Mouse (Mus musculus) left cerebral cortex, adult 9 months (tissue): ENCODE measurements around the gene Wdr27.
A peak's percentile ranks its signal among the peaks of the same experiment; 100 is the strongest.
"Not testable (repeated sequence)": the region's sequence is repeated elsewhere in the genome, so short reads cannot be mapped to it uniquely, and the experiment has no call there.

ENCODE experiments used
- DNase-seq, 2 experiments: peaks; one replicate each; pipeline ENCODE4 v3.0.0; 2022; ENCODE audit warnings: low spot score in 2 of 2

Wdr27 gene

DNA sequence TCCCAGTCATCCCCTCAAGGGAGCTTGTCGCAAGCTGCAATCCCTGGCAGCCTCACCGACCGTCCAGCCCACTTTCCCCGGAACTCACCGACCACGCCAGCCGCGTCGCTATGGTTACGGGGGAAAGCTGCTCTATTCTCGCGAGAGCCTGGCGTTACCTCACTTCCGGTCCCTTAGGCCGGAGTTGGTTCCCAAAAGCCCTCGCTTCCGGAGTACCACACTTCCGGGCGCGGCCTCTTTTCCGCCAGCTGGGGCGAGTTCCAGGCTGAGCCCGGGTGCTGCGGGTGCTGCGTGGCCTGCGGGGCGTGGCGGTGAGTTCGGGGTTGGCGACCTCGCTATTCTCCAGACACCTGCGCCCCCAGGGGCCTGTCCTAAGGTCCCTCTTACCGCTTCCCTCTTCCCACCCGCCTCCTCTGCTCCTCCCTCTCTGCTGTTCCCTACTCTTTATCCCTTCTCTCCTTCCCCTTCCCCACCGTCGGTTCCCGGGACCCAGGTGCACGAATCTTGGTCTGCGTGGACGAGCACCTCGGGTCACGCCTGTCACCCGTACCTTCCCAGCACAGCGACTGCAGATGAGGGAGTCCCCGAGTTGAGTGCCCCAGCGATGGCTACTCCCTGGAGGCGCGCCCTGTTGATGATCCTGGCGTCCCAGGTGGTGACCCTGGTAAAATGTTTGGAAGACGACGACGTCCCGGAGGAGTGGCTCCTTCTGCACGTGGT, at the start of gene Wdr27, which contains the start of gene 1600012H06Rik:
Gene Wdr27 (minus strand): TSS at position 150 of the 720 bp plus-strand sequence.
Gene 1600012H06Rik (plus strand): TSS at position 176 of the 720 bp plus-strand sequence.
- DNase-seq = peak; percentile 94 to 98

DNA sequence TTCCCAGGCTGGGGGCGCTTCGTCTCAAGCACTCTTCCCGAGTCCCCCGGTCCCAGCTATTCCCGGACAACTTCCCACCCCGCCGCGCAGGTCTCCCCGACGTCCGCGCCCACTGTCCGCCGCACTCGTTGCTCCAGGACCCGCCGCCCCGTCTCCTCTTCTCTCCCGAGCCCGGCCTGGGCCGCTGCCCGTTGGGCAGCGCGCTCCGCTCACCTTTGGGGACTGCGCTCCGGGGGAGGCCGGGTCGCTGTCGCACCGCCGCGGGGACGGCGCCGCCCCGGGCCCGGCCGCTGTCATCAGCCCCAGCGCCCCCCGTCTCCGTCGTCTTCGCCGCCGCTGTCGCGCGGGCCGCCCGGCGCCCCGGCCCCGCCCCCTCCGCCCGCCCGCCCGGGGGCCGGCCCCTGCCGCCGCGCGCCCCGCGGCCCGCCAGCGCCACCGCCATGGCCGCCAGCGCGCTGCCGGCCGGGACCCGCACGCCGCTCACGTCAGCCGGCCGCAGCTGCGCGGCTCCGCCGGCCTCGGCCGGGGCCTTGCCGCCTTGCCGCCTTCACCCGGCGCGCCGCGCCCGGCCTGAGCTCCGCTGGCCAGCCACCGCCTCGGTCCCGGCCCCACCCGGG, 49.7 kb upstream of the Wdr27 start:
- DNase-seq = not testable (repeated sequence)

DNA sequence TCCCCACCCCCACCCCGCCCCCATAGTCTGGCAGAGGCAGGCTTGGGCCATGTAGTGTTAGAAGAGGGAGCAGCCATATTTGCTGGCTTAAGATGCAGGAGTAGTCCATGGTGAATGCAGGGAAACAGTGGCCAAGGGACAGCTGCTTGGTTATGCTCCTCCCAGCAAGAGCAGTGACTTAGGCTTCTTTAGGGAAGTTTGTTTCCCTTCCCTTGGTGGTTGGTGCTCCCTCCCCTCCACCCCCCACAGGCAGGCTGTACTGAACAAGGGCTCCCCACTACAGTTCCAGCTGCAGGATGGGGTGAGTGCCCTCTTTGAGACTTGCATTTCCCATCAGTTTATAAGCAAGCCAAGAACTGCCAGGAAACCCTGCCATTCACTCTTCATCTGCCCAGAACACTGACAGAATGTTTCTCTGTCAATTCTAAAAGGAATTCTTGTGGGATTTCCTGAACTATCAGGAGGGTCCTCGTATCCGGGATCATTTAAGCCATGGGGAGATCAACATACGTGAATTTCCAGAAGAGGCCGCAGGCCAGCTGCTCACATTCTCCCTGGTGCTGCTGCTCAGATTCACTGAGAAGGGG, 47.3 kb upstream of the Wdr27 start:
- DNase-seq = peak in 1 of 2 experiments; percentile 16

DNA sequence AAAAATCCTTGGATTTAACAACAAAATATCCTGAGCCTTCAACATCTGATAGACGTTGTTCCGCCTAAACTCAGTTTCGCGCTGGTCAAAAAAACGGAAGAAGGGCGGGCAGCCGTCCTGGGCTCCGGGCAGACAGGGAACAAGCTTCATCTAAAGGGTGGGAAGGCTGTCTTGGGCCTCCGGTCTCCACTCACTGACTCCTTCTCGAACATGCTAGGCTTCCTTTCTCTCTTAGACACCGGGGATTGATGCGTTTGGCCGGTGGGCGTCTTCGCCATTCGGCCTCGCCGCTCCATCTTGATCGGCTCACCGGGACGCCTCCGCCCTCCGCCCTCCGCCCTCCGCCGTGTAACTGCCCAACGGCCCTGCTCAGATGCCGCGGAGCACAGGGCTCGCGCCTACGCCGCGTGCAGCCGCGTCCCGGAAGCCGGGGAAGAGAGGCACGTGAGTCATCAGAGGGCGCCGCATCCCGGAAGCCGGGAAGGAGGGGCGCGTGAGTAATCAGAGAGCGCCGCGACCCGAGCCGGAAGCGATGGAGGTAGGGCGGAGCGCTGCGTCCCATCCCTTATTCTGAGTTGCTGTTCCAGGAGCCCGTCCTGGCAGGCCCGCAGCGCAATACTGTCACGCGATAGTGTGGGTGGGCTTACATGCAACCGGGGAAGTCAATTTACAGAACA, 35.5 kb upstream of the Wdr27 start, which contains the start of the genes 9030025P20Rik and Gm3417:
Gene 9030025P20Rik (plus strand): TSS at position 107 of the 677 bp plus-strand sequence.
Gene Gm3417 (minus strand): TSS at position 429 of the 677 bp plus-strand sequence.
- not testable (repeated sequence) for DNase-seq

DNA sequence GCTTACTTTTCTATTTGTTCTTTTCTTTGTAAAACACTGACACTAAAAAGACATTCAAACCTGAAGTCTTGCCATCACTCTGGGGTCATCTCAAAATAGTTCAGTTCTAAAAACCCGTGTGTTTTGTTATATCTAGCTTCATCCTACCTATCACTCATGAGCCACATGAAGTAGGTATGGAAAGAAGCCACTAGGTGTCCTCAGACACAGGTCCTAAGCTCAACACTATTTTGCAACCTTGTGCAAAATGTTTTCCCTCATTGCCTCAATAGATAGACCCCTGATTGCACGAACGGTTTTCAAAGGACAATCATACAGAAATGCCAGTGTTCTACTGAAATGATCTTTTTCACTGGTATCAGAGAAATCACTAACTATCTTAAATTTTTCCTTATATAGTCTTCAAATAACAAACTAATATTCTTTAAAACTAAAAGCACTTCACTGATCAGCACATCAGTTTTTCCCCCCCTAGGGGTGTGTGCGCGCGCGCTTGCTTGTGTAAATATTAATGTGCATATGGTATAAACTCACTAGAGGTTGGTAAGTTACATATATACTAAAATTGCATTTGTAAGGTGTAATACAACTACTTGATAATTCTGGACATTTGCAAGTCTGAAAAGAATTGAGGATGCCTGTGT, 34.9 kb upstream of the Wdr27 start:
- DNase-seq = not testable (repeated sequence)

DNA sequence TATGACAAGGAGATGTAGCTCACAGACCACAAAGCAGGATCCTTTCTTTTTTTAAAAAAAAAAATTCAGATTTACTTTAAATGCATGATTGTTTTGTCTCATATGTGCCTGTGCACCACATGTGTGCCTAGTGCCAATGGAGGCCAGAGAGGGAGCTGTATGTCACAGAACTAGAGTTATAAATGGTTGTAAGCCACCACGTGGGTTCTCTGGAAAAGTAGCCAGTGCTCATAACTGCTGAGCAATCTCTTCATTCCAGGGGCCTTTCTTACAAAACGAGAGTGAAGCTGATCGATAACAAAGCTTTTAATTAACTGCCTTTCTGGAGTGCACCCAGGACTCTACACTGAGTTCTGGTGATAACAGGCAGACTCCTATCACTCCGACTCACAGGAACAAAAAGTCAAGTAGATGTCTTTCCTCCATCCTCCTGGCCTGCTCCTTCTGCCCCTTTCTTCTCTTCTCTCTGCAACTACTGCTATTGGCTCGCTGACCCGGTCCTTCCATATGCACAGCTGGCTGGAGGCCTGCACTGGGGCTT, 25.5 kb upstream of the Wdr27 start:
- DNase-seq = not testable (repeated sequence)

DNA sequence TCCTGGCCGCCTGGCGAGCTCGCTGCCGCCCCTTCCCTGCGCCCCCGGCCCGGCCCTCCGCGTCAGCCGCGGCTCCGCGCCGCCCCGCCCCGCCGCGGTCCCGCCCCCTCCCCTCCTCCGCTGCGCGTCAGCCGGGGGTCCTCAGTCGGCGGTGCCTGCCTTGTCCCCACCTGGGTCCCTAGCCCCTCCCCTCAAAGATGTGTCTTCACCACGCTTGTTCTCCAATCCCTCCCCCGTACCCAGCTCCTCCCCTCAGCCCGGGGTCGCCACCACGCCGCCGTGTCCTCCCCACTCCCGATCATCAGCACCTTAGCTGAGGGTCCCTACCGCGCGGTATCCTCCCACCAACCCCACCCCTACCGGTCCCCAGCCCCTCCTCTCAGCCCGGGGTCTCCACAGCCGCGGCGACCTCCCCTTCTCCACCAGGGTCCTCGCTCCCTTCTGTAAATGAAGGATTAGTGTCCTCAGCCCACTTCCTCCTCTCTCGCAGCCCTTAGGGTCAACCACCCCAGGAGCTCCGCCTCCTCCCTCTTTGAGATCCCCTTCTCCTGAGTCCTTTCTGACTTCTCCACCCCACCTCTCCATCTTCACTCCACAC, 18.7 kb upstream of the Wdr27 start:
- not testable (repeated sequence) for DNase-seq

DNA sequence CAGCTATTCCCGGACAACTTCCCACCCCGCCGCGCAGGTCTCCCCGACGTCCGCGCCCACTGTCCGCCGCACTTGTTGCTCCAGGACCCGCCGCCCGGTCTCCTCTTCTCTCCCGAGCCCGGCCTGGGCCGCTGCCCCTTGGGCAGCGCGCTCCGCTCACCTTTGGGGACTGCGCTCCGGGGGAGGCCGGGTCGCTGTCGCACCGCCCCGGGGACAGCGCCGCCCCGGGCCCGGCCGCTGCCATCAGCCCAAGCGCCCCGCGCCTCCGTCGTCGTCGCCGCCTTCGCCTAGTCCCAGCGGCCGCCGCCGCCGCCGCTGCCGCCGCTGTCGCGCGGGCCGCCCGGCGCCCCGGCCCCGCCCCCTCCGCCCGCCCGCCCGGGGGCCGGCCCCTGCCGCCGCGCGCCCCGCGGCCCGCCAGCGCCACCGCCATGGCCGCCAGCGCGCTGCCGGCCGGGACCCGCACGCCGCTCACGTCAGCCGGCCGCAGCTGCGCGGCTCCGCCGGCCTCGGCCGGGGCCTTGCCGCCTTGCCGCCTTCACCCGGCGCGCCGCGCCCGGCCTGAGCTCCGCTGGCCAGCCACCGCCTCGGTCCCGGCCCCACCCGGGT, 18.1 kb upstream of the Wdr27 start, which contains the start of gene Phf10:
Gene Phf10 (minus strand): TSS at position 323 of the 606 bp plus-strand sequence.
- DNase-seq = not testable (repeated sequence)

DNA sequence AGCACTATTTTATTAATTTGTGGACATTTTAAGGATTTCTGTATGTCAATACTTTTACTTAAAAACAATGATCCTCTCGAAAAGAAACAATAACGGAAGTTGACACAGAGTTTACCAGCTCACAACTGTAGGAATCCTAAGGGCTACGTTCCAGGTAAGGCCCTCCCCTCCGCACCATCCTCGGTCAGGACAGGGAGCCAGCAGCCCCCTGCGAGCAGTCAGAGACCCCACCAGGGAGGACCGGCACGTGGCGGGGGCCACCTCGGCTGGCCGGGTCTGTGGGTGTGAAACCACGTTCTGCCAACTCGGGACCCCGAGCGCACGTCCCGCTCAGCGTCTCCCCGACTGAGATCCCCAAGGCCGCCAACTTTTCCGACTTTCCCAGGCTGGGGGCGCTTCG, 17.6 kb upstream of the Wdr27 start:
- no peak for DNase-seq

DNA sequence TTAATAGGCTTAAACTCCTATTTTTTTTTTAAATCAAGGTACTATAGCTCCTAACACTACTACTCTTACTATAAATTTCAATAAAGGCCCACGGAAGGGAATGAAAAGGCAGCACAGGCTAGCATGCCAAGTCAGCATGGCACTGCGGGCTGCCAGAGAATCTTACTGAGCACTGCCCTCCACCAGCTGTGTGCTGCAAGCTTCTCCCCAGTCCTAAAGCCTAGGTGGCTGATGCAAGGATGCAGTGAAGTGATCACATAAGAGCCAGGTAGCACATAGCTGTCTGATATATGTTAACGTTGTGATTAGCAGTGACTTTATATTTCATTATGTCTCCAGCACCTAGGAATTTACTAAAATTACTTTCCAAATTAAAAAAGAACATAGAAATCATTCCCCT, 17.0 kb upstream of the Wdr27 start:
- DNase-seq = no peak

DNA sequence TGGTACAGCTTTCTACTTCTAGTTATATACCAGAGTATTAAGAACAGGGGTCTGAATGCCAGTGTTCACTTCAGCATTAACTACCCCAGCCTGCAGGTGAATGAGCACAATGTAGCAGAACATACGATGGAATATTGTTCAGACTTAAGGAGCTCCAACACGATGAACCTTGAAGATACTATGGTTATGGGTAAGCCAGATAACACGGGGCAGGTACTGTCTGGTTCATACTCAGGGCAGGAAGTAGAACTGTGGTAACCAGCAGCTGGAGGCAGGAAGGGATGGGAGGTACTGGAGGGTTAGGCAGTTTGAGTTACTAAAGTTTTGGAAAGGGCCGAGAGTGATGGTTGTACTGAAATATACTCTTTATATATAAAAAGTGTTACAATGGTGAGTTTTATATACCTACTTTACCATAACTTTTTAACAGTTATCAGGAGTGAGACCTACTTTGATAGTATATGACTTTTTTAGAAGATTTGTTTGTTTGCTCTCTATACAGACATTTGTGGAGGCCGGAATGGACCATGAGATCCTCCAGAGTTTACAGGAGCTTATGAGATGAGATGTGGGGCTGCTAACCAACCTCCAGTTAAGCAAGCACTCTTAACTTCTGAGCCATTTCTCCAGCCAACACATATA, 15.8 kb upstream of the Wdr27 start:
- DNase-seq = no peak

DNA sequence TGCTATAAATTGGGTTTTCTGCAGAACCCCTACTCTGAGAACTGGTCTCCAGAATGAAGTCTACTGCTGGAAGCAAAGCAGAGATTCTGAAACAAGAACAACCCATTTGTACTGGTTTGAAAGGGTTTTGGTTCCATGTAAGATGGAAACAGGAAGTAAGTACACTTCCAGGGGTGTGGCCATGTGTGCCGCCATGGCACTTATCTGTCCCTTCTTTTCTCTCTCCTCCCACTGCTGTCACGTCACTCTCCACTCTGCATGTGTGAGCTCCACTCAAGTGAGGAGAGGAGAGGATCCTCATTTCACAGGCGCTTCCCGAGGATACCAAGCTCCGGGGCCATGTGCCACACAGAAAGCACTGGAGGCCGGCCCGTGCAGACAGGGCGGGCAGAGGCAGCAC, 10.5 kb upstream of the Wdr27 start:
- DNase-seq = no peak

DNA sequence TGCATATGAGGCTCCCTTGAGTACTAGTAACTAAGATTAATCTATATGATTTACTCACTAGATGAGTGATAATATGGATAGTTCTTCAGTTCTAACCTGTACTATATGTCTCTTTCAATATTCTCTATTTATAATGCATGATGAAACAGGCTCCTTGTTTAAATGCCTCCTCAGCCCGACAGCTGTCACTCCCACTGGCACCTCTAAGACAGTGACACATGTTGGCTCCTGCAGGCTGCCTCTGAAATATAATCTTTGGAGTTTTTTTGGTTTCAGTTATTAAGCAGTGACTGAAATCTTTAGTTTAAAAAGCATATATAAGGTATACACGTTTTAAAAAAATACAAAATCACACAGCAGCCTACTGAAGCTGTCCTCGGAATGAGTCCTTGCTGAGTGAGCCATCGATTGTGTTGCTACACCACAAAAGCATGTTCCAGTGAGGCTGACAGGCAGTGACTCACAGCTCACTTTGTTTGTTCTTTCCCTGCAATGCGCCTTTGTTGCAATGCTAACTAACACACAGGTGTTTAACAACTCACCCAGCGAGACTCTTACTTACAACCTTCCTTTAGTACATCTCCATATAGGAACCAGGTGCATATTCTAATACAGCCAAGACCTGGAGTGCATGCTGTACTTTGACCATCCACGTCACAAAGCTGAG, 6.3 kb upstream of the Wdr27 start:
- no peak for DNase-seq

DNA sequence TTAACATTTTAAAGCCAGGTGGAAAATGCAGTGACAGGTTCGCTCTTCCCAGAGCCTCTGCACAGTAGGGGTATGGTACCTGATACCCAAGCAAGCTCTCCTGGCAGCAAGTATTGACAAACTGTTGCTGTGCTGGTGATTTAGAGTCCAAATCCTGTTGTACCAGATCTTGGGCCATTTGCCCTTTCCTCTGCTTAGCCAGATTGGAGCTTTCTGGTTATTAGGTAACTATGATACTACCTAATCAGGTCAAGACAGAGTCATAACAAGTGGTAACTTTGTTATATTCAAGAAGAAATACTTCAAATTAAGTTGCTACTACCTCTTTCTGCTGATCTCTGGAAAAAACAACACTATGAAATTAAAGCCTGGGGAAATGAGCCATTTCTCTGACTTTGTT, 1.6 kb upstream of the Wdr27 start:
- DNase-seq = no peak

DNA sequence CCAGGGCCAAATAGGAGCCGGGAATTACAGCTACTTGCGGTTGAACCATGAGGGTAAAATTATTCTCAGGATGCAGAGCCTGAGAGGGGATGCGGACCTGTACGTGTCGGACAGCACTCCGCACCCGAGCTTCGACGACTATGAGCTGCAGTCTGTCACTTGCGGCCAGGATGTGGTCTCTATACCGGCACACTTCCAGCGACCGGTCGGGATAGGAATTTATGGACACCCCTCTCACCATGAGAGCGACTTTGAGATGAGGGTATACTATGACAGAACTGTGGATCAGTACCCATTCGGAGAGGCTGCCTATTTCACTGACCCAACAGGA, 736 bp upstream of the Wdr27 start:
- no peak for DNase-seq

DNA sequence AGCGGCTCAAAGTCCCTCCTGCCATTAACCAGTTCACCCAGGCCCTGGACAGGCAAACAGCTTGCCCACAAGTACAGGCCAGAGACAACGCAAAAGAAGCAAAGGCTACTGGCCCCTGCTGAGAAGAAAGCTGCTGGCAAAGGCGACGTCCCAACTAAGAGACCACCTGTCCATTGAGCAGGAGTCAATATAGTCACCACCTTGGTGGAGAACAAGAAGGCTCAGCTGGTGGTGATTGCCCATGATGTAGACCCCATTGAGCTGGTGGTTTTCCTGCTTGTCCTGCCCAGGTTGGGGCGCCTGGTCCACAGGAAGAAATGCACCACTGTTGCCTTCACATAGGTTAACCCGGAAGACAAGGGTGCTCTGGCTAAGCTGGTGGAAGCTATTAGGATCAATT, 777 bp downstream of the Wdr27 start:
- not testable (repeated sequence) for DNase-seq

DNA sequence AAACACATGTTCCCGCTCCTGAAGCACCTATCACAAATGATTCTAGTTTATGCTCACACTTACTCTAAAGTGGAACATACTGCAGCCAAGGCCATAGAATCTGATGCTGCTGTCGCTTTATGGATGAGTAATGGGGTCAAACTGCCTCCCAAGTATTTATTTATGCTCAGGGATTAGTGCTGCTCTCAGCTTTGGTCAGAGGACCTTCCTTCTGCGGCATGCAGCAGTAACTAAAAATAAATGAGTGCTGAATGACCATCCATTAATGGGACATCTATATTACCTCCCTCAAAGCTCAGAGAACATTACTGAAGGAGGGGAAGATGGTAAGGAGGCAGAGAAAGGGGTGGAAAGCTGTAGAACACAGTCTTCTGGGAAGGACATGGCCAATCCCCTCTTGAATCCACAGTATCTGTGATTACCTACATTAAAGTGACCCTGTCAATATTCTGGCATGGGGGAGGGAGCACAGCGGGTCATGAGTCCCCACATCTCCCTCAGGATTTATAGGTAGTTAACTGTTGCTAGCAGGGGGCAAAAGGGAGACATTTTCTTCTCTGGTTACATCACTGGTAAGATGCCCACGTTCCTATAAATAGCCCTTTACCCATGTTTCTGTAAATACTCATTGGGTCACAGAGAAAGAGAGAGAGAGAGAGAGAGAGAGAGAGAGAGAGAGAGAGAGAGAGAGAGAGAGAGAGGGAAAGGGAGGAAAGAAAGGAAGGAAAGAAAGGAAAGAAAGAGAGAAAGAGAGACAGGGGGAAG, 6.9 kb downstream of the Wdr27 start:
- DNase-seq = no peak

DNA sequence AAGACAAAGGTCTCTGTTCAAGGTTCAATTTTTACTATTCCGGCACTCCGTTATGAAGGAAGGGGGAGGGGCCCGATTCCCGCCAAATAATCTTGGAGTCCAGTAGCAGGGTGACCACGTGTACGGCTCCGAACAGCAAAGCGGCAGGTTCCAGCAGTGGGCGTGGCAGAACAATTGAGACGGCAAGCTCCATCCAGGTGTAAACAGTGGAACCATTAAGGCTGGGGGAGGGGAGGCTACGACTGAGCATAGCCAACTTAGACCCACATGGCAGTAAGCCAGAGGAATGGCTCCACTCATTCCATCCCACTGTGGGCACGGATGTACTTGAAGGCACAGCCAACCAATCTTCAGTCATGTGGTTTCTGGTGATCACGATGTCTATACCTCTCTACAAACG, 7.7 kb downstream of the Wdr27 start:
- DNase-seq = not testable (repeated sequence)

DNA sequence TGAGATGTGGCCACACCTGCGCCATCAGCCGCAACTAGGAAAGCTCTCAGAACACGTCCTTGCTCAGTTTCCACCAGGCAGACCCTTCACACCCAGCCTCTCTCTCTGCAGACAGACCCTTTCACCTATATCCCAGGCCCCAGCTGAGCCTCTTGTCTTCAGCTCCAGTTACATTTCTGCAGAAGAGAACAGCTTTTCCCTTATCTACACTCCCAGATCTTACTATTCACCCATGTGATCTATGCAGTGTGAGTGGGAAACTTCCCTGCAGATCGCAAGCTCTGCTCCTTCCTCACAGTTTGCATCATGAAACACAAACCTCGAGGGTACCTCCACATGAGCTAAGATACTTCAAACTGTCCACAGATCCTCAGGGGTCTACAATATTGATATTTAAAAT, 11.5 kb downstream of the Wdr27 start:
- no peak for DNase-seq
